Mouse (Mus musculus) midbrain, embryonic 14.5 days (tissue): Measurements from ENCODE around the gene C1ql4. TPM values are rescaled to one million over a fixed set of nuclear protein-coding genes. Genes with fewer than 3 reads are reported as not detected.

Experiments used
- ATAC-seq: fragments of 200-750 bp; cut with Nextera tagmentation; 2 replicates; pipeline ENCODE4 v1.8.0; 2017; ENCODE audit warnings: moderate number of reproducible peaks, moderate library complexity; ENCODE audit not compliant: low FRiP score, low TSS enrichment
- DNase-seq: peaks from one replicate; pipeline ENCODE4 v3.0.0-alpha.2; 2015
- H3K27ac ChIP-seq: fragments of 300-500 bp; sonication (generic); replicated peaks from 2 replicates; pipeline ENCODE4 v1.5.1; 2014; ENCODE audit warnings: mild to moderate bottlenecking, low read depth, low read length, moderate library complexity
- H3K27me3 ChIP-seq: fragments of 300-500 bp; sonication (generic); 2 replicates; pipeline ENCODE4 v1.6.1; 2014; ENCODE audit warnings: low read length, control low read depth, mixed read lengths; ENCODE audit not compliant: control insufficient read depth, insufficient read depth
- H3K36me3 ChIP-seq: fragments of 300-500 bp; sonication (generic); 2 replicates; pipeline ENCODE4 v1.6.1; 2014; ENCODE audit warnings: low read length, control low read depth; ENCODE audit not compliant: control insufficient read depth, insufficient read depth
- H3K4me1 ChIP-seq: fragments of 300-500 bp; sonication (generic); 2 replicates; pipeline ENCODE4 v1.6.1; 2014; ENCODE audit warnings: mild to moderate bottlenecking, antibody characterized with exemption, low read length, control low read depth; ENCODE audit not compliant: control insufficient read depth, insufficient read depth
- H3K4me2 ChIP-seq: fragments of 300-500 bp; sonication (generic); 2 replicates; pipeline ENCODE4 v1.6.1; 2014; ENCODE audit warnings: mild to moderate bottlenecking, low read length, moderate library complexity
- H3K4me3 ChIP-seq: fragments of 300-500 bp; sonication (generic); replicated peaks from 2 replicates; pipeline ENCODE4 v1.5.1; 2014; ENCODE audit warnings: low read depth, low read length
- H3K9ac ChIP-seq: fragments of 300-500 bp; sonication (generic); replicated peaks from 2 replicates; pipeline ENCODE4 v1.6.1; 2014; ENCODE audit warnings: mild to moderate bottlenecking, low read length, moderate library complexity
- H3K9me3 ChIP-seq: fragments of 300-500 bp; sonication (generic); 2 replicates; pipeline ENCODE4 v1.6.1; 2016; ENCODE audit warnings: low read length, control low read depth, mixed read lengths; ENCODE audit not compliant: control insufficient read depth
- WGBS: fragments of 180-500 bp; shearing (Covaris S2); extraction: QIAGEN DNeasy Blood & Tissue Kit; methylation state at CpG from one replicate; pipeline ENCODE4 v1.1.7; 2014; 5-methylcytosine and 5-hydroxymethylcytosine counted together
- polyA plus RNA-seq: library from polyadenylated mRNA; unstranded; fragments of >200 nt; fragmentation: Nextera tagmentation; extraction: Ambion mirVana; gene quantifications from 2 replicates; pipeline ENCODE4 v1.2.1, GENCODE M21; 2014

The C1ql4 gene
- polyA plus RNA-seq, 1 experiment from 2014 or later = 13.2 TPM

DNA sequence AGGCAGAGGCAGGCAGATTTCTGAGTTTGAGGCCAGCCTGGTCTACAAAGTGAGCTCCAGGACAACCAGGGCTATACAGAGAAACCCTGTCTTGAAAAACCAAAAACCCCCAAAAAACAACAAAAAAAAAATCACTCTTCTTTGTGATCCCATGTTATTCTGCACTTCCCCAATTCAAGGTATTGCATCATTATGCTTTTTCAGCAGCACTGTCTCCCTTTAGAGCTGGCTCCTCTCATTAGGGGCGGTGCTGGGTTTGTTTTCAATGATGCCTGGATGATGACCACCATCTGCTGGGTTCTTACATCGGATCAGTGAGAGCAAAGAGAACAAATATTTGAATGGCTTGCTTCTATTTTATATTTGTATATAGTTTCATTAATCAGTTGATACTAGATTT, 35.0 kb upstream of the C1ql4 start:
- Histone ChIP-seq H3K9ac (no peak overlapping the region), H3K4me1 (peaks cover under 1% of the 10 kb centered on the region), H3K9me3 (no peaks in the 10 kb centered on the region), H3K4me2 (no peak overlapping the region), H3K4me3 (no peak overlapping the region), H3K27me3 (no peaks in the 10 kb centered on the region), H3K36me3 (no peaks in the 10 kb centered on the region), H3K27ac (no peak overlapping the region)
- WGBS = 81% methylated on average over 2 of the region's 2 CpGs
- ATAC-seq (no peak), DNase-seq (no peak)

DNA sequence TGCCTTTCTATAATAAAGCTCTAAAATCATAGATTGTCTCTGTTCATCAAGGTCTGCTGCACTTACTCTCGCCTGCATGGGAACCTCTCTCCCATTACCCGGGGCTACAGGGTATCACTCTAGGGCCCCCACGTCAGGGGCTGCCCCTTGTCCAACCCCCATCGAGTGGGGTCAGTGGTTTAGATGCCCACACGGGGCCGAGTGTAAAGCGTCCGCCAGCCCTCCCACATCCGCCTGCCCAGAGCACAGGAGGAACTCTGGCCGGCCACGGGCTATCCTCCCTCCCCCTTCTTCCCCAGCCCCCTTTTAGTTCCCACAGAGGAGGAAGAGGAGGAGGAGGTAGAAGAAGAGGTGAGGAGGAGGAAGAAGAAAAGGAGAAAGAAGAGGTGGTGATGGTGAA, 33.2 kb upstream of the C1ql4 start:
- H3K36me3 ChIP-seq = no peaks in the 10 kb centered on the region
- no peak overlapping the region for H3K4me2 ChIP-seq
- H3K9me3 ChIP-seq = no peaks in the 10 kb centered on the region
- ATAC-seq (no peak), DNase-seq (no peak)
- 18% methylated on average over 11 of the region's 11 CpGs for WGBS
- H3K9ac ChIP-seq = no peak overlapping the region
- H3K27me3 ChIP-seq = no peaks in the 10 kb centered on the region
- H3K4me1 ChIP-seq = no peaks in the 10 kb centered on the region
- H3K27ac ChIP-seq = no peak overlapping the region
- H3K4me3 ChIP-seq = no peak overlapping the region

DNA sequence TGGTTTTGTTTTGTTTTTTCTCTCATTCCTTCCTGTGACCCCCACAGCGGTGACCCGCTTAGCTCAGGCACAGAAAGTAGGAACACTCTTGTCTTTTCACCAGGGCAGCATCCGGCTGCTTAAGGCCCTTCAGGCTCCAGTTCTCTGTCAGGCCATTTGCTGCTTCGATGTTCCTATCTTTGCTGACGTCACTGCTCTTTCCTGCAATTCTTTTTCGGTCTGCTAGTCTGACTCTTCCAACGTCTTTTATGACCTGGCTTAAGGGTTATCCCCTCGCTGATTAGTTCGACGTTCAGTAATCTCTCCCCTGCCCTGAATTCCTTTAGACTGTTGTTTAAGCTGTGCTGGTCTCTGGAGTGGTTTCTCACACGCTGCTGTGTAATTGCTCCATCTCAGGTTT, 28.9 kb upstream of the C1ql4 start:
- H3K9ac ChIP-seq = no peak overlapping the region
- H3K4me2 ChIP-seq = no peak overlapping the region
- H3K4me1 ChIP-seq = no peaks in the 10 kb centered on the region
- 60% methylated on average over 11 of the region's 11 CpGs for WGBS
- no peaks in the 10 kb centered on the region for H3K36me3 ChIP-seq
- H3K27me3 ChIP-seq = no peaks in the 10 kb centered on the region
- no peak overlapping the region for H3K4me3 ChIP-seq
- DNase-seq (no peak), ATAC-seq (no peak)
- H3K27ac ChIP-seq = no peak overlapping the region
- H3K9me3 ChIP-seq = no peaks in the 10 kb centered on the region

DNA sequence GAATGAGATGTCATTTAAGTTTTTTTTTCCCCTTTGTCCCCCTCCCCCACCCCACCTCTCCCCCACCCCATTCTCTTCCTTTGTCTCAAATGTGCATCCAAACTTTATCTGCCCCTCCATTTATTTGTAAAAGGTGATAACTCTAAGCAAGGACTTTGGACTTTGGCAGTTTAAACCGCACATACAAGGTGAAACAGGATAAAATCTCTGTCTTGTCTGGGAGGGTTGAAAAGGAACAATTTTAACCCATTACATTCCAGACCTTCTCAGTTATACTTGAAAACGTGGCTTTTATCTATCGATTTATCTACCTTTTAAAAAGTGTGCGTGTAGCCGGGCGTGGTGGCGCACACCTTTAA, 27.4 kb upstream of the C1ql4 start:
- Histone ChIP-seq H3K9me3 (no peaks in the 10 kb centered on the region), H3K4me2 (no peak overlapping the region), H3K27ac (no peak overlapping the region), H3K9ac (no peak overlapping the region), H3K36me3 (no peaks in the 10 kb centered on the region), H3K4me3 (no peak overlapping the region), H3K4me1 (no peaks in the 10 kb centered on the region), H3K27me3 (no peaks in the 10 kb centered on the region)
- 86% methylated on average over 7 of the region's 7 CpGs for WGBS
- no peak for DNase-seq
- no peak for ATAC-seq

DNA sequence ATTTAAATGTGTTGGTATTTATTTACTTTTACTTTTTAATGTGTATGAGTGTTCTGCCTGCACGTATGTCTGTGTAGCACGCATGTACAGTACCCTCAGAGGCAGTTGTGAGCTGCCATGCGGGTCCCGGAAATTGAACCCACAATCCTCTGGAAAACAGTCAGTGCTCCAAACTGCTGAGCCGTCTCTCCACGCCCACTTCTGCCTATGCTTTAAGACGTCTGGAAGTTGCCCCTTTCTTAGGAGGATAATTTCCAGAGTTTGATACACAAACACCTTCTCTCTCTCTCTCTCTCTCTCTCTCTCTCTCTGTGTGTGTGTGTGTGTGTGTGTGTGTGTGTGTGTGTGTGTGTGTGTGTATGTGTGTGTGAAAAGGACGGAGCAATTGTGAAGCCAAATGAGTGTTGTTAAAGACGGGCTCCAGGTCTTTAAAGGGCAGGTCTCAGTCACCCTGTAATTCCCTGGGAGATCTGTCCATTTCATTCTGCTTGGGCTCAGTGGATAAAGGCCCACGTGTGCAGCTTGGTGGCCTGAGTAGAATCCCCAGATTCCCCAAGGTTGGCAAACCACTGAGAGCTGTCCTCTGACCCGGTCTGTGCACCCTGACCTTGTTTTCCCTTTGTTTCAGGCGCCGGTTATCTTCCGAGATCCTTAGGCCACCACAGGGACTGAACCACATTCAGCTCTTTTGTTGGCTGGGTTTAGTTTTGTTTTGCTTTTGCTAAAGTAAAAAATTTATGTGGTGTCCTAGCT, 26.9 kb upstream of the C1ql4 start:
- Histone ChIP-seq H3K4me2 (no peak overlapping the region), H3K27ac (no peak overlapping the region), H3K9me3 (no peaks in the 10 kb centered on the region), H3K9ac (no peak overlapping the region), H3K4me3 (no peak overlapping the region), H3K27me3 (no peaks in the 10 kb centered on the region), H3K36me3 (no peaks in the 10 kb centered on the region), H3K4me1 (no peaks in the 10 kb centered on the region)
- 47% methylated on average over 14 of the region's 14 CpGs for WGBS
- DNase-seq = no peak
- ATAC-seq = no peak

DNA sequence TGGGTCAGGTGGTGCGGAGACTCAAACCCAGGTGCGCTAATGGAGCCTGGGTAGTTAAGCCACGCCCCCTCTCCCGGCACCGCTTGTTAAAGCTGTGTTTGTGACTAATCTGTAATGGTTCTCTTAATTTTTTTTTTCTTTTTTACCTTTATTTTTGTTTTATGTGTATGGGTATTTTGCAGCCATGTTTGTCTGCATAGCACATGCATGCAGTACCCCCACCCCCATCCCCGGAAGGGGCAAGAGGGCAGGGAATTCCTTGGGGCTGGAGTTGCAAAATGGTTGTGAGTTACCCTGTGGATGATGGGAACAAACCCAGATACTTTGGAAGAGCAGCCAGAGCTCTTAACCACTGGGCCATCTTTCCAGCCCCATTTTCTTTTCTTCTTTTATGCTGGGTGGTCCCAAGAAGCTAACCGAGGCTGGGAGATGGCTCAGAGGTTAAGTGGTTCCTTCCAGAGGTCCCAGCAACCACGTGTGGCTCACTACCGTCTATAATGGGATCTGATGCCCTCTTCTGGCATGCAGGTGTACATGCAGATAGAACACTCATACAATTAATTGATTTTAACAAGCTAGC, 25.9 kb upstream of the C1ql4 start:
- H3K4me3 ChIP-seq = no peak overlapping the region
- no peaks in the 10 kb centered on the region for H3K4me1 ChIP-seq

DNA sequence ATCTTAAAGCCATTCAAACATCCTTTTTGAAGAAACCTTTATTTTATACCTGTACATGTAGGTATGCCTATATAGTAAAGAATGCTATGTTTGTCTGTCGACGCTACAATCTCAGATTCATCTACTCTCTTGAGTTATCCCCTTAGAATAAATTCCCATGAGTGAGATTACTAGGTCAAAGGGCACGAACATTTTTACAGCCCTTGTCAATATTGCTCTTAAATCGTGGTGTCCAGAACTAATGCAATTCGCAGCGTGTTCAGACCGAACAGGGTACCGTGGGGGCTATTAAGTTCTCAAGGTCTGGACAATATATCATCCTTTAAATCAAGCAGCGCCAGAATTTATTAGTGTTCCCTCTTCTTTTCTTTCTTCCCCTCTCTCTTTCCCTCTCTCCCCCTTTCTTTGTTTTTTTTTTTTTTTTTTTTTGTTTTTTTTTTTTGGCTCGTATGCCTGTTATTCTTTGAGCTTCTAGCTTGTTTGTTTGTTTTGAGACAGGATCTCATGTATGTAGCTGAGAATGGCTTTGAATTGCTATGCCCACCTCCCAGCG, 25.3 kb upstream of the C1ql4 start:
- ATAC-seq (no peak), DNase-seq (no peak)
- WGBS = 65% methylated on average over 11 of the region's 11 CpGs

More for the DNA sequence above, 25.9 kb upstream of the C1ql4 start:
- Histone ChIP-seq H3K4me2 (no peak overlapping the region), H3K27me3 (no peaks in the 10 kb centered on the region), H3K36me3 (no peaks in the 10 kb centered on the region), H3K9me3 (no peaks in the 10 kb centered on the region), H3K9ac (no peak overlapping the region), H3K27ac (no peak overlapping the region)
- 8% methylated on average over 9 of the region's 9 CpGs for WGBS
- DNase-seq (no peak), ATAC-seq (no peak)

DNA sequence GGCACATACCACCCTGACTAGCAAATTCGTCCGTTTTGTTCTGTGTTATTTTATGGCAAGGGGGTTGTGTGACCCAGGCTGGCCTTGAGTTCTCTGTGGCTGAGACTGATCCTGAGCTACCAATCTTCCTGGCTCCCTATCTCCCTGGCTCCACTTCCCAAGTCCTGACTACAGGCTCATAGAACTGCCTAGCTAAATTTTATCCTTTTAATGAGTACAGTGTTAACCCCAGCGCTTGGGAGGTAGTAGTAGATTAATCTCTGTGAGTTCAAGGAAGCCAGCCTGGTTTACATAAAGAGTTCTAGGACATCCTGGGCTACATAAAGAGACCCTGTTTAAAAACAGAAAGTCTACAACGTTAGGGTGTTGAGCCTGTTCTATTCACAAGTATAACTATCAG, 24.2 kb upstream of the C1ql4 start:
- 74% methylated on average over 4 of the region's 4 CpGs for WGBS
- no peaks in the 10 kb centered on the region for H3K36me3 ChIP-seq

More for the DNA sequence above, 25.3 kb upstream of the C1ql4 start:
- no peak overlapping the region for H3K4me3 ChIP-seq
- H3K9ac ChIP-seq = no peak overlapping the region
- H3K27ac ChIP-seq = no peak overlapping the region
- no peaks in the 10 kb centered on the region for H3K9me3 ChIP-seq
- no peak overlapping the region for H3K4me2 ChIP-seq
- H3K36me3 ChIP-seq = no peaks in the 10 kb centered on the region
- no peaks in the 10 kb centered on the region for H3K4me1 ChIP-seq
- H3K27me3 ChIP-seq = no peaks in the 10 kb centered on the region

DNA sequence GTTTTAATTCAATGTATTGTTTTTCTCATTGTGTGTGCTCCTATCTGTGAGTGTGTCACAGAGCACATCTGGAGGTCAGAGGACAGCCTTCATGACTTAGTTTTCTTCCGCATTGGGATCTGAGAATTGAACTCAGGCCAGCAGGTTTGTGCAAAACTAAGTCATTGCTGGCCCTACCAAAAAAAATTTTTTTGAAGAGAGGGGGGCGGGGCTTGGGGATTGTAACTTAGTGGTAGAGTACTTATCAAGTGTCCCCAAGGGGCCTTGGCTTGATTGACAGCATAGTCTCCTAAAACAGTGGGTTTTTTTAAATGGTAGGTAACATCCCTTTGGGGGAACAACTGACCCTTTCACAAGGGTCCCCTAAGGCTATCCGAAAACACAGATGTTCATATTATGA, 23.5 kb upstream of the C1ql4 start:
- no peaks in the 10 kb centered on the region for H3K27me3 ChIP-seq
- H3K9me3 ChIP-seq = no peaks in the 10 kb centered on the region
- DNase-seq (no peak), ATAC-seq (no peak)
- no peak overlapping the region for H3K4me3 ChIP-seq
- H3K4me2 ChIP-seq = no peak overlapping the region
- H3K36me3 ChIP-seq = no peaks in the 10 kb centered on the region
- no peak overlapping the region for H3K9ac ChIP-seq
- H3K27ac ChIP-seq = no peak overlapping the region
- 87% methylated on average over 3 of the region's 3 CpGs for WGBS
- H3K4me1 ChIP-seq = no peaks in the 10 kb centered on the region

More for the DNA sequence above, 24.2 kb upstream of the C1ql4 start:
- Histone ChIP-seq H3K4me1 (no peaks in the 10 kb centered on the region), H3K27ac (no peak overlapping the region), H3K4me2 (no peak overlapping the region), H3K27me3 (no peaks in the 10 kb centered on the region), H3K9me3 (no peaks in the 10 kb centered on the region), H3K4me3 (no peak overlapping the region), H3K9ac (no peak overlapping the region)
- no peak for ATAC-seq
- DNase-seq = no peak
